Mouse (Mus musculus): ENCODE measurements at regions not wholly inside any gene's neighbourhood (a gene's known extent, or its start where the extent isn't known, plus 50 kb on each side); places are given as distances from the start of the nearest gene placed in this dataset.

DNA sequence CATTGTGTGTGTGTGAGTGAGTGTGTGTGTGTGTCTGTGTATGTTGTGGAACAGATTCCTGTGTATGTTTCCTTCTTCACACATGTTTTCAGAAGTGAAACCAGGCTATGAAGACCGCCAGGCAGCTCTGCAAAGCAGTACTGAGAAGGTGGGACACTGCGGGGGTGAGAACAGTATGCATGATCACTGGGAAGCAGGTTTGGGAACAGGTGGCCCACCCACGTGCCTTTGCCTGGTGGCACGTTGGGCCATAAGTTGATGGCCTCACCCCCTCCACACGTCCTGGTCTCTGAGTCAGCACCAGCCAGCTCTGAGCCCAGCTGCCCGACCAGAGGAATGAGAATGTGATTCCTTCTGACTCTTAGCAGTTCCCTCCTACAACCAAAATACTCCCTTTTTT is 89.2 kb upstream of the Rasgrp1 start:
- TF ChIP-seq CTCF (IDR thresholded peaks at IDR 0.05; ENCODE audit: low read depth, low read length), result no peak
- TF ChIP-seq POLR2AphosphoS5 (IDR thresholded peaks at IDR 0.05; ENCODE audit: insufficient replicate concordance, low read depth, low read length), result no peak
- no peak for TF ChIP-seq GATA1 (IDR thresholded peaks at IDR 0.05; ENCODE audit: borderline replicate concordance, low read length)
- TF ChIP-seq TAL1 (conservative IDR thresholded peaks at IDR 0.05; ENCODE audit: low read depth, low read length), result no peak

Data from G1E (cell line).